Comparison of ENCODE assay signal across 9 mouse cellular contexts in genomic region chr9:95404811-95405465, GRCm38 (mm10). TPM values are rescaled to one million over a fixed set of nuclear protein-coding genes. Genes with fewer than 3 reads are reported as not detected.
A peak's percentile ranks its signal among the peaks of the same experiment; 100 is the strongest.
DNase-seq lines count a peak whose midpoint lies in the region; ATAC-seq and TF ChIP-seq lines count a peak whose summit lies in the region.
"Had no signal": no experiment of that assay in that cellular context is flagged by ENCODE, and none has a peak within 500 bp of the region (broad histone marks: within the 10 kb centered on the region; RNA-seq: fewer than 3 reads in every experiment).

No protein-coding gene starts in this region.

- H3K36me3 ChIP-seq in embryonic facial prominence, embryonic 11.5 days (replicated peaks; ENCODE audit: control insufficient read depth, insufficient read depth, low read depth, low read length): no peaks in the 10 kb centered on the region
- no peaks in the 10 kb centered on the region for H3K36me3 ChIP-seq in intestine, embryonic 15.5 days
- H3K36me3 ChIP-seq in midbrain, embryonic 10.5 days: peaks cover 14% of the 10 kb centered on the region

- DNase-seq in gastrocnemius, adult 2 months: no peak
- no peak for DNase-seq in gastrocnemius, postnatal 4 days (ENCODE audit: low spot score in 2 of 2)
- DNase-seq in 3134 (ENCODE audit: extremely low read depth, insufficient read length, low spot score) (peak; percentile 17), adipocyte (ENCODE audit: low spot score) (no peak)
- DNase-seq in embryonic facial prominence, embryonic 11.5 days (ENCODE audit: low spot score): no peak
- DNase-seq in midbrain, embryonic 10.5 days (ENCODE audit: low spot score): no peak
- no peak for DNase-seq in frontal cortex, postnatal 36 days (ENCODE audit: low spot score in 2 of 2)

- no peaks in the 10 kb centered on the region for H3K9me3 ChIP-seq in embryonic facial prominence, embryonic 11.5 days (replicated peaks; ENCODE audit: control insufficient read depth, low read length)
- no peaks in the 10 kb centered on the region for H3K9me3 ChIP-seq in intestine, embryonic 15.5 days
- no peaks in the 10 kb centered on the region for H3K9me3 ChIP-seq in midbrain, embryonic 10.5 days (replicated peaks)

- intact Hi-C loops in gastrocnemius, adult 2 months (cut with DNase I): loop anchor here (5.0 kb wide), 2 partner anchors 538 to 668 kb away; no protein-coding TSS in a partner anchor

- H3K9ac ChIP-seq in embryonic facial prominence, embryonic 11.5 days (replicated peaks; ENCODE audit: low read length): no peak overlapping the region
- H3K9ac ChIP-seq in intestine, embryonic 15.5 days: peak overlapping the region; percentile 74; the same call in 1 of the 2 replicates

- H3K4me2 ChIP-seq in embryonic facial prominence, embryonic 11.5 days (ENCODE audit: low read depth, low read length): peak overlapping the region; percentile 96
- peak overlapping the region; percentile 99 for H3K4me2 ChIP-seq in intestine, embryonic 15.5 days (replicated peaks)

- no peak overlapping the region for H3K27ac ChIP-seq in gastrocnemius, adult 2 months
- H3K27ac ChIP-seq in embryonic facial prominence, embryonic 11.5 days (replicated peaks; ENCODE audit: low read depth, low read length): no peak overlapping the region
- H3K27ac ChIP-seq in intestine, embryonic 15.5 days: no peak overlapping the region
- H3K27ac ChIP-seq in midbrain, embryonic 10.5 days (replicated peaks): 0 out of 2 replicates have a peak overlapping the region, but pooled peaks have one; percentile 89

- peak overlapping the region; percentile 84 for H3K4me3 ChIP-seq in gastrocnemius, adult 2 months
- H3K4me3 ChIP-seq in embryonic facial prominence, embryonic 11.5 days (ENCODE audit: low read depth, low read length): peak overlapping the region; percentile 73
- H3K4me3 ChIP-seq in intestine, embryonic 15.5 days (replicated peaks): peak overlapping the region; percentile 69
- peak overlapping the region; percentile 84 for H3K4me3 ChIP-seq in midbrain, embryonic 10.5 days

- no peaks in the 10 kb centered on the region; the same call in 1 of the 2 replicates for H3K4me1 ChIP-seq in embryonic facial prominence, embryonic 11.5 days (ENCODE audit: control insufficient read depth, insufficient read depth, low read length)
- peaks cover 20% of the 10 kb centered on the region for H3K4me1 ChIP-seq in intestine, embryonic 15.5 days (replicated peaks)
- peaks cover 45% of the 10 kb centered on the region for H3K4me1 ChIP-seq in midbrain, embryonic 10.5 days

- TF ChIP-seq CTCF in gastrocnemius, adult 2 months (IDR thresholded peaks at IDR 0.05): no peak

- ATAC-seq in embryonic facial prominence, embryonic 11.5 days (replicated peaks; ENCODE audit: insufficient number of reproducible peaks, low FRiP score, low TSS enrichment, low read depth): no peak
- no peak for ATAC-seq in intestine, embryonic 15.5 days

- 74% methylated on average over 38 of the region's 38 CpGs for WGBS in embryonic facial prominence, embryonic 11.5 days
- WGBS in intestine, embryonic 15.5 days: 68% methylated on average over 38 of the region's 38 CpGs
- WGBS in midbrain, embryonic 10.5 days: 76% methylated on average over 38 of the region's 38 CpGs

- peaks cover 2% of the 10 kb centered on the region; the same call in 1 of the 2 replicates for H3K27me3 ChIP-seq in embryonic facial prominence, embryonic 11.5 days (ENCODE audit: control insufficient read depth, insufficient read depth, low read length)
- H3K27me3 ChIP-seq in intestine, embryonic 15.5 days (replicated peaks): peaks cover 30% of the 10 kb centered on the region
- H3K27me3 ChIP-seq in midbrain, embryonic 10.5 days (ENCODE audit: low read depth, poor library complexity, severe bottlenecking): peaks cover 31% of the 10 kb centered on the region

RNA-seq across cellular contexts. Expression of gene Chst2, which starts 1.6 kb away (rescaled TPM):
- total RNA-seq in gastrocnemius, adult 2 months (2021): under 1 TPM; 0.43 to 0.53 TPM
- 1 to 10 TPM; 5.4 to 5.6 TPM for total RNA-seq in gastrocnemius, postnatal 4 days (2021)
- 6.8 and 7.3 TPM in 2 replicates for polyA plus RNA-seq in embryonic facial prominence, embryonic 11.5 days (2014; fragmentation: Nextera tagmentation; extraction: Ambion mirVana)
- polyA plus RNA-seq in intestine, embryonic 15.5 days (2015; fragmentation: Nextera tagmentation; extraction: Ambion mirVana): 5.3 and 6.8 TPM in 2 replicates
- 8.8 TPM in 2 replicates for polyA plus RNA-seq in midbrain, embryonic 10.5 days (2016; fragmentation: Nextera tagmentation; extraction: Ambion mirVana)
- total RNA-seq: MEL had no signal
